Mouse (Mus musculus) left cerebral cortex, postnatal 10 days (tissue): Measurements from ENCODE around the gene Rag1. TPM values are rescaled to one million over a fixed set of nuclear protein-coding genes. Genes with fewer than 3 reads are reported as not detected.

Source experiments
- DNase-seq, 2 experiments: peaks; one replicate each; pipeline ENCODE4 v3.0.0; 2021 to 2022; ENCODE audit warnings: low spot score in 2 of 2, mixed read lengths in 1 of 2; ENCODE audit errors: extremely low spot score in 1 of 2
- intact Hi-C: fragments of 180-260 bp; cut with DNase I; formaldehyde crosslinking; loops from one replicate; pipeline ENCODE4 v1.15.1; 2025
- total RNA-seq, 2 experiments: library from RNA; stranded (reverse); gene quantifications; 2 replicates each; pipeline ENCODE4 v1.2.3; 2021

Gene Rag1
- total RNA-seq, 2 experiments from 2014 or later: 0.34 to 0.51 TPM

GRCm38 (mm10) chr2:101648361-101648760 lies 940 bp downstream of the Rag1 start:
- no peak for DNase-seq
- intact Hi-C loops: no loop called here

- no peak for DNase-seq
- intact Hi-C loops: no loop called here
These were observed 3.5 kb downstream of the Rag1 start for GRCm38 (mm10) chr2:101645841-101646240.

- intact Hi-C loops: no loop called here
- DNase-seq: no peak
These were observed 9.4 kb downstream of the Rag1 start for GRCm38 (mm10) chr2:101639840-101640350.

- DNase-seq: no peak
- intact Hi-C loops: no loop called here
These were observed 10.1 kb downstream of the Rag1 start for GRCm38 (mm10) chr2:101638979-101639839.

GRCm38 (mm10) chr2:101628297-101629236 lies 20.7 kb downstream of the Rag1 start:
- peak; percentile 77 to 96 for DNase-seq
- intact Hi-C loops: no loop called here

- intact Hi-C loops: no loop called here
- no peak for DNase-seq
These were observed 22.1 kb downstream of the Rag1 start for GRCm38 (mm10) chr2:101627227-101627626.

GRCm38 (mm10) chr2:101624526-101624925 lies 24.8 kb downstream of the Rag1 start, which contains the start of gene Rag2:
Gene Rag2, plus strand, starts transcription at chr2:101624718.
- no peak for DNase-seq
- intact Hi-C loops: no loop called here

GRCm38 (mm10) chr2:101624011-101624410 lies 25.3 kb downstream of the Rag1 start:
- intact Hi-C loops: no loop called here
- no peak for DNase-seq

GRCm38 (mm10) chr2:101623042-101623441 lies 26.3 kb downstream of the Rag1 start:
- intact Hi-C loops: no loop called here

GRCm38 (mm10) chr2:101621611-101622010 lies 27.7 kb downstream of the Rag1 start:
- DNase-seq: no peak
- intact Hi-C loops: no loop called here

More at GRCm38 (mm10) chr2:101623042-101623441, 26.3 kb downstream of the Rag1 start:
- no peak for DNase-seq

- intact Hi-C loops: no loop called here
- DNase-seq: no peak
These were observed 28.4 kb downstream of the Rag1 start for GRCm38 (mm10) chr2:101620899-101621298.

- DNase-seq: no peak
- intact Hi-C loops: no loop called here
These were observed 30.9 kb downstream of the Rag1 start for GRCm38 (mm10) chr2:101618373-101618772.

- intact Hi-C loops: no loop called here
- DNase-seq: no peak
These were observed 33.6 kb downstream of the Rag1 start for GRCm38 (mm10) chr2:101615464-101616305.

GRCm38 (mm10) chr2:101610861-101611260 lies 38.4 kb downstream of the Rag1 start:
- intact Hi-C loops: no loop called here
- DNase-seq: no peak

- intact Hi-C loops: no loop called here
- no peak for DNase-seq
These were observed 40.9 kb downstream of the Rag1 start for GRCm38 (mm10) chr2:101608232-101608894.

GRCm38 (mm10) chr2:101603099-101603498 lies 46.2 kb downstream of the Rag1 start:
- intact Hi-C loops: no loop called here
- DNase-seq: no peak

- DNase-seq: peak in 1 of 2 experiments; percentile 60
- intact Hi-C loops: no loop called here
These were observed 48.6 kb downstream of the Rag1 start for GRCm38 (mm10) chr2:101600703-101601102.
